Mouse (Mus musculus) thymus, adult 2 months (tissue): ENCODE data around the gene Nod2. TPM values are rescaled to one million over a fixed set of nuclear protein-coding genes. Genes with fewer than 3 reads are reported as not detected.

Experiments used
- DNase-seq: peaks from one replicate; pipeline ENCODE4 v3.0.0; 2021
- H3K27ac ChIP-seq: fragments of 200-500 bp; 2 replicates; pipeline ENCODE4 v1.5.1; 2012; ENCODE audit warnings: low read length, control low read depth; ENCODE audit not compliant: control insufficient read depth, insufficient read depth
- H3K27me3 ChIP-seq: fragments of 200-500 bp; 2 replicates; pipeline ENCODE4 v1.6.1; 2012; ENCODE audit warnings: mild to moderate bottlenecking, low read length, moderate library complexity, mixed read lengths; ENCODE audit not compliant: control insufficient read depth, insufficient read depth
- H3K36me3 ChIP-seq: fragments of 200-500 bp; 2 replicates; pipeline ENCODE4 v1.6.1; 2012; ENCODE audit warnings: mild to moderate bottlenecking, low read length, moderate library complexity; ENCODE audit not compliant: control insufficient read depth, insufficient read depth
- H3K4me1 ChIP-seq: fragments of 200-500 bp; replicated peaks from 2 replicates; pipeline ENCODE4 v1.6.1; 2012; ENCODE audit warnings: low read length; ENCODE audit not compliant: control insufficient read depth, insufficient read depth
- H3K4me3 ChIP-seq: fragments of 200-500 bp; 2 replicates; pipeline ENCODE4 v1.5.1; 2012; ENCODE audit warnings: mild to moderate bottlenecking, low read length, control low read depth, moderate library complexity; ENCODE audit not compliant: control insufficient read depth, insufficient read depth
- CTCF ChIP-seq: fragments of 200-500 bp; IDR thresholded peaks from 2 replicates; pipeline ENCODE4 v1.5.1; 2012; ENCODE audit warnings: mild to moderate bottlenecking, control low read depth, low read length, moderate library complexity, borderline replicate concordance; ENCODE audit not compliant: control insufficient read depth, poor library complexity, insufficient read depth; ENCODE audit errors: extremely low read depth
- POLR2A ChIP-seq: fragments of 200-500 bp; IDR thresholded peaks from 2 replicates; pipeline ENCODE4 v1.6.1; 2012; ENCODE audit warnings: mild to moderate bottlenecking, low read length, control low read depth, moderate library complexity; ENCODE audit not compliant: control insufficient read depth, poor library complexity, insufficient read depth; ENCODE audit errors: extremely low read depth
- WGBS: fragments of 180-500 bp; shearing (Covaris S2); methylation state at CpG from one replicate; pipeline ENCODE4 v1.1.7; 2018; 5-methylcytosine and 5-hydroxymethylcytosine counted together
- polyA plus RNA-seq: library from polyadenylated mRNA; depleted of rRNA; stranded (reverse); fragments of >200 nt; gene quantifications from 2 replicates; pipeline ENCODE4 v1.2.3, GENCODE M21; 2012

Gene Nod2
- polyA plus RNA-seq, 1 experiment, result 2.7 TPM

- peaks cover 47% of the 10 kb centered on the region for H3K4me1 ChIP-seq
- H3K27ac ChIP-seq, result peak overlapping the region; percentile 93
- H3K27me3 ChIP-seq, result no peaks in the 10 kb centered on the region
- no peaks in the 10 kb centered on the region for H3K36me3 ChIP-seq
- 11% methylated on average over 7 of the region's 7 CpGs for WGBS
- no peak overlapping the region for H3K4me3 ChIP-seq
- 0 out of 2 replicates have a peak, but pooled peaks have one; percentile 17 for TF ChIP-seq POLR2A
- no peak for TF ChIP-seq CTCF
- DNase-seq, result peak; percentile 73
Measured at GRCm38 (mm10) chr8:88694291-88694690, 47.2 kb downstream of the Nod2 start.

GRCm38 (mm10) chr8:88696228-88696627 is 49.1 kb downstream of the Nod2 start:
- 8% methylated on average over 7 of the region's 7 CpGs for WGBS
- H3K27ac ChIP-seq, result peak overlapping the region; percentile 41; the same call in 1 of the 2 replicates
- H3K36me3 ChIP-seq, result no peaks in the 10 kb centered on the region
- TF ChIP-seq POLR2A (no peak), CTCF (no peak)
- no peak for DNase-seq
- H3K27me3 ChIP-seq, result no peaks in the 10 kb centered on the region
- no peak overlapping the region for H3K4me3 ChIP-seq
- H3K4me1 ChIP-seq, result peaks cover 40% of the 10 kb centered on the region

GRCm38 (mm10) chr8:88696721-88697641 is 49.9 kb downstream of the Nod2 start, which contains the start of gene Cyld:
Gene Cyld, plus strand, starts transcription at chr8:88697028.
- peaks cover 37% of the 10 kb centered on the region for H3K4me1 ChIP-seq
- peak within 1 kb of the TSS; percentile 58 for H3K27ac ChIP-seq
- peak; percentile 97 for DNase-seq
- TF ChIP-seq CTCF (peak; percentile 35; the same call in 1 of the 2 replicates), POLR2A (peak; percentile 83)
- under 1% methylated on average over 80 of the region's 80 CpGs for WGBS
- H3K36me3 ChIP-seq, result no peaks in the 10 kb centered on the region
- no peaks in the 10 kb centered on the region for H3K27me3 ChIP-seq
- H3K4me3 ChIP-seq, result peak within 1 kb of the TSS; percentile 83

- no peaks in the 10 kb centered on the region for H3K27me3 ChIP-seq
Measured at GRCm38 (mm10) chr8:88697642-88698031, 50.5 kb downstream of the Nod2 start.

GRCm38 (mm10) chr8:88698048-88698447 is 50.9 kb downstream of the Nod2 start:
- no peak for TF ChIP-seq CTCF
- TF ChIP-seq POLR2A, result no peak
- Histone ChIP-seq H3K27me3 (no peaks in the 10 kb centered on the region), H3K36me3 (no peaks in the 10 kb centered on the region), H3K27ac (no peak overlapping the region), H3K4me1 (peaks cover 28% of the 10 kb centered on the region), H3K4me3 (peak overlapping the region; percentile 83; the same call in 1 of the 2 replicates)
- WGBS, result 69% methylated on average over 2 of the region's 2 CpGs
- DNase-seq, result no peak

More at GRCm38 (mm10) chr8:88697642-88698031, 50.5 kb downstream of the Nod2 start:
- Histone ChIP-seq H3K27ac (peak overlapping the region; percentile 58), H3K4me3 (peak overlapping the region; percentile 83), H3K36me3 (no peaks in the 10 kb centered on the region), H3K4me1 (peaks cover 32% of the 10 kb centered on the region)
- no peak for TF ChIP-seq CTCF
- no peak for TF ChIP-seq POLR2A
- DNase-seq, result no peak
- WGBS, result 11% methylated on average over 4 of the region's 4 CpGs

GRCm38 (mm10) chr8:88701611-88702010 is 54.5 kb downstream of the Nod2 start:
- Histone ChIP-seq H3K4me1 (peaks cover 8% of the 10 kb centered on the region), H3K27me3 (no peaks in the 10 kb centered on the region), H3K4me3 (no peak overlapping the region), H3K36me3 (peaks cover 4% of the 10 kb centered on the region; the same call in 1 of the 2 replicates), H3K27ac (no peak overlapping the region)
- WGBS, result 12% methylated on average over 2 of the region's 2 CpGs
- TF ChIP-seq CTCF (peak; percentile 44; the same call in 1 of the 2 replicates), POLR2A (no peak)
- DNase-seq, result peak; percentile 34

- WGBS, result 93% methylated on average over 3 of the region's 3 CpGs
- Histone ChIP-seq H3K4me3 (no peak overlapping the region), H3K27me3 (no peaks in the 10 kb centered on the region), H3K4me1 (peaks cover 4% of the 10 kb centered on the region; the same call in 1 of the 2 replicates), H3K27ac (no peak overlapping the region), H3K36me3 (peaks cover 9% of the 10 kb centered on the region)
- TF ChIP-seq POLR2A, result no peak
- no peak for TF ChIP-seq CTCF
- no peak for DNase-seq
Measured at GRCm38 (mm10) chr8:88702816-88703215, 55.7 kb downstream of the Nod2 start.
